Mouse (Mus musculus): ENCODE data around the gene Olfr986.

GRCm38 (mm10) chr9:40216651-40217050, 35.9 kb downstream of the Olfr986 start:
- TF ChIP-seq CTCF (IDR thresholded peaks at IDR 0.05; ENCODE audit: extremely low read depth, insufficient read depth, low read length) (no peak), POLR2A (IDR thresholded peaks at IDR 0.05; ENCODE audit: extremely low read depth, insufficient read depth, low read length) (no peak)
